Mouse (Mus musculus): ENCODE measurements around the gene Tpcn1. TPM values are rescaled to one million over a fixed set of nuclear protein-coding genes. Genes with fewer than 3 reads are reported as not detected.
A peak's percentile ranks its signal among the peaks of the same experiment; 100 is the strongest.

Gene Tpcn1
- polyA plus RNA-seq, 1 experiment = 39.1 TPM

GRCm38 (mm10) chr5:120618778-120619177 lies 30.3 kb upstream of the Tpcn1 start:
- Histone ChIP-seq H3K4me1 (ENCODE audit: control insufficient read depth, insufficient read depth, insufficient read length, low read length) (peaks cover 3% of the 10 kb centered on the region; the same call in 1 of the 2 replicates), H3K4me3 (ENCODE audit: insufficient read depth, low read depth, low read length) (no peak overlapping the region), H3K27ac (replicated peaks; ENCODE audit: low read depth, low read length) (no peak overlapping the region)

- H3K27ac ChIP-seq (replicated peaks; ENCODE audit: low read depth, low read length) = no peak overlapping the region
- peaks cover 8% of the 10 kb centered on the region; the same call in 1 of the 2 replicates for H3K4me1 ChIP-seq (ENCODE audit: control insufficient read depth, insufficient read depth, insufficient read length, low read length)
- H3K4me3 ChIP-seq (ENCODE audit: insufficient read depth, low read depth, low read length) = no peak overlapping the region
These were observed 27.4 kb upstream of the Tpcn1 start for GRCm38 (mm10) chr5:120615903-120616302.

GRCm38 (mm10) chr5:120612822-120613604 lies 24.5 kb upstream of the Tpcn1 start:
- Histone ChIP-seq H3K27ac (replicated peaks; ENCODE audit: low read depth, low read length) (peak overlapping the region; percentile 98), H3K4me1 (ENCODE audit: control insufficient read depth, insufficient read depth, insufficient read length, low read length) (peaks cover 8% of the 10 kb centered on the region; the same call in 1 of the 2 replicates), H3K4me3 (ENCODE audit: insufficient read depth, low read depth, low read length) (peak overlapping the region; percentile 85)

GRCm38 (mm10) chr5:120612442-120612821 lies 24.0 kb upstream of the Tpcn1 start, which contains the start of the genes Rita1 and Ddx54:
Gene Rita1, minus strand, starts transcription at chr5:120612589.
Gene Ddx54, plus strand, starts transcription at chr5:120612739.
- Histone ChIP-seq H3K4me1 (ENCODE audit: control insufficient read depth, insufficient read depth, insufficient read length, low read length) (peaks cover 8% of the 10 kb centered on the region; the same call in 1 of the 2 replicates), H3K27ac (replicated peaks; ENCODE audit: low read depth, low read length) (peak within 1 kb of the TSS; percentile 98), H3K4me3 (ENCODE audit: insufficient read depth, low read depth, low read length) (peak within 1 kb of the TSS; percentile 85)

- Histone ChIP-seq H3K4me3 (ENCODE audit: insufficient read depth, low read depth, low read length) (peak overlapping the region; percentile 82), H3K4me1 (ENCODE audit: control insufficient read depth, insufficient read depth, insufficient read length, low read length) (peaks cover 8% of the 10 kb centered on the region; the same call in 1 of the 2 replicates), H3K27ac (replicated peaks; ENCODE audit: low read depth, low read length) (no peak overlapping the region)
These were observed 22.9 kb upstream of the Tpcn1 start for GRCm38 (mm10) chr5:120611416-120611815.

- H3K4me1 ChIP-seq (ENCODE audit: control insufficient read depth, insufficient read depth, insufficient read length, low read length) = peaks cover 8% of the 10 kb centered on the region; the same call in 1 of the 2 replicates
- H3K4me3 ChIP-seq (ENCODE audit: insufficient read depth, low read depth, low read length) = peak overlapping the region; percentile 82; the same call in 1 of the 2 replicates
- H3K27ac ChIP-seq (replicated peaks; ENCODE audit: low read depth, low read length) = no peak overlapping the region
These were observed 22.4 kb upstream of the Tpcn1 start for GRCm38 (mm10) chr5:120610906-120611305.

GRCm38 (mm10) chr5:120609246-120609775 lies 20.8 kb upstream of the Tpcn1 start:
- Histone ChIP-seq H3K27ac (replicated peaks; ENCODE audit: low read depth, low read length) (no peak overlapping the region), H3K4me1 (ENCODE audit: control insufficient read depth, insufficient read depth, insufficient read length, low read length) (peaks cover 8% of the 10 kb centered on the region; the same call in 1 of the 2 replicates), H3K4me3 (ENCODE audit: insufficient read depth, low read depth, low read length) (no peak overlapping the region)

- Histone ChIP-seq H3K27ac (replicated peaks; ENCODE audit: low read depth, low read length) (no peak overlapping the region), H3K4me3 (ENCODE audit: insufficient read depth, low read depth, low read length) (no peak overlapping the region), H3K4me1 (ENCODE audit: control insufficient read depth, insufficient read depth, insufficient read length, low read length) (0 out of 2 replicates have a peak, but pooled peaks cover 3% of the 10 kb centered on the region)
These were observed 18.9 kb upstream of the Tpcn1 start for GRCm38 (mm10) chr5:120607335-120607734.

GRCm38 (mm10) chr5:120606590-120607200 lies 18.2 kb upstream of the Tpcn1 start:
- 0 out of 2 replicates have a peak, but pooled peaks cover 3% of the 10 kb centered on the region for H3K4me1 ChIP-seq (ENCODE audit: control insufficient read depth, insufficient read depth, insufficient read length, low read length)
- H3K27ac ChIP-seq (replicated peaks; ENCODE audit: low read depth, low read length) = no peak overlapping the region
- H3K4me3 ChIP-seq (ENCODE audit: insufficient read depth, low read depth, low read length) = no peak overlapping the region

- no peak overlapping the region for H3K4me3 ChIP-seq (ENCODE audit: insufficient read depth, low read depth, low read length)
- H3K4me1 ChIP-seq (ENCODE audit: control insufficient read depth, insufficient read depth, insufficient read length, low read length) = no peaks in the 10 kb centered on the region
- H3K27ac ChIP-seq (replicated peaks; ENCODE audit: low read depth, low read length) = no peak overlapping the region
These were observed 17.2 kb upstream of the Tpcn1 start for GRCm38 (mm10) chr5:120605688-120606087.

- peak overlapping the region; percentile 33 for H3K4me3 ChIP-seq (ENCODE audit: insufficient read depth, low read depth, low read length)
- no peak overlapping the region for H3K27ac ChIP-seq (replicated peaks; ENCODE audit: low read depth, low read length)
- H3K4me1 ChIP-seq (ENCODE audit: control insufficient read depth, insufficient read depth, insufficient read length, low read length) = no peaks in the 10 kb centered on the region
These were observed 16.8 kb upstream of the Tpcn1 start for GRCm38 (mm10) chr5:120605241-120605661.

GRCm38 (mm10) chr5:120604839-120605238 lies 16.4 kb upstream of the Tpcn1 start:
- Histone ChIP-seq H3K27ac (replicated peaks; ENCODE audit: low read depth, low read length) (no peak overlapping the region), H3K4me3 (ENCODE audit: insufficient read depth, low read depth, low read length) (peak overlapping the region; percentile 33), H3K4me1 (ENCODE audit: control insufficient read depth, insufficient read depth, insufficient read length, low read length) (no peaks in the 10 kb centered on the region)

GRCm38 (mm10) chr5:120603515-120603914 lies 15.0 kb upstream of the Tpcn1 start:
- Histone ChIP-seq H3K4me3 (ENCODE audit: insufficient read depth, low read depth, low read length) (no peak overlapping the region), H3K27ac (replicated peaks; ENCODE audit: low read depth, low read length) (no peak overlapping the region)

GRCm38 (mm10) chr5:120602210-120602609 lies 13.7 kb upstream of the Tpcn1 start:
- Histone ChIP-seq H3K27ac (replicated peaks; ENCODE audit: low read depth, low read length) (no peak overlapping the region), H3K4me1 (ENCODE audit: control insufficient read depth, insufficient read depth, insufficient read length, low read length) (no peaks in the 10 kb centered on the region), H3K4me3 (ENCODE audit: insufficient read depth, low read depth, low read length) (no peak overlapping the region)

More at GRCm38 (mm10) chr5:120603515-120603914, 15.0 kb upstream of the Tpcn1 start:
- H3K4me1 ChIP-seq (ENCODE audit: control insufficient read depth, insufficient read depth, insufficient read length, low read length) = no peaks in the 10 kb centered on the region

- no peak overlapping the region for H3K4me3 ChIP-seq (ENCODE audit: insufficient read depth, low read depth, low read length)
- H3K27ac ChIP-seq (replicated peaks; ENCODE audit: low read depth, low read length) = no peak overlapping the region
- H3K4me1 ChIP-seq (ENCODE audit: control insufficient read depth, insufficient read depth, insufficient read length, low read length) = no peaks in the 10 kb centered on the region
These were observed 12.6 kb upstream of the Tpcn1 start for GRCm38 (mm10) chr5:120600946-120601668.

Measured in brown adipose tissue, adult 24 weeks (tissue).